Mouse (Mus musculus): ENCODE data around the gene Mndal. TPM values are rescaled to one million over a fixed set of nuclear protein-coding genes. Genes with fewer than 3 reads are reported as not detected.
"Not testable (repeated sequence)": the region's sequence is repeated elsewhere in the genome, so short reads cannot be mapped to it uniquely, and the experiment has no call there.

Mndal gene
- polyA plus RNA-seq, 1 experiment from 2014 or later, result 2.4 TPM

GRCm38 (mm10) chr1:173941522-173941921 lies 769 bp downstream of the Mndal start:
- 74% methylated on average over 2 of the region's 2 CpGs for WGBS (ENCODE audit: insufficient replicate concordance)
- H3K9me3 ChIP-seq (replicated peaks); H3K9ac ChIP-seq; H3K4me1 ChIP-seq; H3K4me3 ChIP-seq; ATAC-seq; H3K36me3 ChIP-seq; H3K4me2 ChIP-seq; H3K27ac ChIP-seq; H3K27me3 ChIP-seq (replicated peaks): not testable (repeated sequence)

DNA sequence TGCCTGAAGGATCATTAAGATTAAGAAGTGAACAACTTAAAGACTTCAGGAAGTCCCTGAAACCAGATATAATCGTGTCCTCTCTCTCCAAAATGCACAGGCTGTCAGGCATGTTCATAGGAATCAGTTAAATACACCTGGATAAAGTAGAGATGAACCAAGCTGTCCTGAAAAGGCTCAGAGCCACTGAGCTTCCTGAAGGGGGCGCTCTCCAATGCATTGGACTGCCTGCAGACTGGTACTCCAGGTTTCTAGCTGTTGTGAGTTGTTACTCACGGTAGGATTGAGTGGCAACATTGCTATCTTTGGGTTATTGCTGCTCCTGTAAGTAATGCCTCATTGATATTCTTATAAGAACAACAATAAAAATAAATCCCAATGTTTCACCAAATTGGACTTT lies 23.0 kb downstream of the Mndal start:
- not testable (repeated sequence) for H3K27ac ChIP-seq; H3K27me3 ChIP-seq (replicated peaks); H3K4me2 ChIP-seq; ATAC-seq; H3K4me3 ChIP-seq; H3K36me3 ChIP-seq; H3K9me3 ChIP-seq (replicated peaks); H3K9ac ChIP-seq; H3K4me1 ChIP-seq
- 41% methylated on average over 3 of the region's 3 CpGs for WGBS (ENCODE audit: insufficient replicate concordance)

DNA sequence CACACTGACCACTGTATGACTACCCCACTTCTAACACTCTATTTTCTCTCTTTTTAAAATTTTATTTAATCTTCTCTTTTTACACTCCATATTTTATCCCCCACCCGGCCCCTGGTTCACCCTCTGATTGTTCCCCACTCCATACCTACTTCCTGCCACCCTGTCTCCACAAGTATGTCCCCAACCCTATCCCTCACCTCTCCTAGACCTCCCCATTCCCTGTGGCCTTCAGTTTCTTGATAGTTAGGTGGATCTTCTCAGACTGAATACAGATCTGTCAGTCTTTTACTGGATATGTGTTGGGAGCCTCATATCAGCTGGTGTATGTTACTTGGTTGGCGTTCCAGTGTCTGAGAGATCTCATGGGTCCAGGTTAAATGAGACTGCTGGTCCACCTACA lies 27.7 kb downstream of the Mndal start:
- no peak for ATAC-seq
- 61% methylated on average over 2 of the region's 2 CpGs for WGBS (ENCODE audit: insufficient replicate concordance)
- no peak overlapping the region for H3K4me3 ChIP-seq
- no peaks in the 10 kb centered on the region for H3K27me3 ChIP-seq (replicated peaks)
- H3K9me3 ChIP-seq (replicated peaks), result no peaks in the 10 kb centered on the region
- H3K36me3 ChIP-seq, result no peaks in the 10 kb centered on the region
- H3K4me1 ChIP-seq, result no peaks in the 10 kb centered on the region
- H3K27ac ChIP-seq, result no peak overlapping the region
- no peak overlapping the region for H3K9ac ChIP-seq
- H3K4me2 ChIP-seq, result no peak overlapping the region

- not testable (repeated sequence) for H3K27ac ChIP-seq; H3K4me2 ChIP-seq; H3K36me3 ChIP-seq; H3K27me3 ChIP-seq (replicated peaks); H3K4me3 ChIP-seq; ATAC-seq; H3K9me3 ChIP-seq (replicated peaks); H3K9ac ChIP-seq; H3K4me1 ChIP-seq
Observed at GRCm38 (mm10) chr1:173913256-173913791, 29.0 kb downstream of the Mndal start.

DNA sequence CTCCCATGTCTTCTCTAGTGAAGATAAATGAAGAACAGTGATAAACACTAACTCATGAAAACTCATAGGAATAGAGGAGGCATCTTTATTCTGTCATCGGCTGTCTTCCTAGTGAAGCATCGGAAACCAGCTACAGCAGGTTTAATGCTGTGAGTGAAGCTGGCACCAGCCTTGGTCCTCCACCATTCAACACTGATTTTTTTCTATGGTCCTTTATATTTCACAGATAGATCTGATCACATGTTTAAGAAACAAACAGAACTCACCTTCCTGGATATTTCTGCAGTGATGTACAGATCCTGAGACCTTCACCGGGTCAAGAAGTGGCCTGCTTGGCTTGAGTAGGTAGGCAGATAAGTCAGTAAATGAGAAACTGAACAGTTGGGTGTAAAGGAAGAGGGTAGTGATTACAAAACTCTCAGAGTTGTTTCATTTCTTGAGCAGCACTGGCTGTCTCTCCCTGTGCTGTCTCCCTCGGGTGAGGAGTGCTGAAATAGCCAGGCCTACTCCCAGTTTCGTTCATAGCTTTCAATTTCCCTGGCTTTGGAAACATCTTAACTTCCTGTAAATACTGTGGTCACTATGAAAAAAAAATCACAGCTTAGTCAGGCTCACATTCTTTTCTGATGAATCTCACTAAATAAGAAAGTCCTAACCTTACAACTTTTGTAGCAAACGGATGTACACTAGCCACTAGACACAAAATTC lies 29.6 kb downstream of the Mndal start, which contains the start of gene Ifi211:
Gene Ifi211, minus strand, starts transcription at position 499 of the 708 bp plus-strand sequence.
- WGBS (ENCODE audit: insufficient replicate concordance), result 64% methylated on average over 6 of the region's 6 CpGs
- not testable (repeated sequence) for H3K4me1 ChIP-seq; H3K4me3 ChIP-seq; H3K36me3 ChIP-seq; H3K9me3 ChIP-seq (replicated peaks); ATAC-seq; H3K27me3 ChIP-seq (replicated peaks); H3K4me2 ChIP-seq; H3K9ac ChIP-seq; H3K27ac ChIP-seq

GRCm38 (mm10) chr1:173911808-173912464 lies 30.4 kb downstream of the Mndal start:
- no peak overlapping the region for H3K4me2 ChIP-seq
- ATAC-seq, result no peak
- H3K27ac ChIP-seq, result no peak overlapping the region
- no peaks in the 10 kb centered on the region for H3K27me3 ChIP-seq (replicated peaks)
- no peak overlapping the region for H3K9ac ChIP-seq
- H3K36me3 ChIP-seq, result no peaks in the 10 kb centered on the region
- no peaks in the 10 kb centered on the region for H3K9me3 ChIP-seq (replicated peaks)
- no peak overlapping the region for H3K4me3 ChIP-seq
- WGBS (ENCODE audit: insufficient replicate concordance), result 62% methylated on average over 2 of the region's 2 CpGs
- no peaks in the 10 kb centered on the region for H3K4me1 ChIP-seq

- H3K9ac ChIP-seq, H3K4me3 ChIP-seq: not testable (repeated sequence)
Observed at GRCm38 (mm10) chr1:173908390-173908789, 33.9 kb downstream of the Mndal start.

GRCm38 (mm10) chr1:173905885-173906284 lies 36.4 kb downstream of the Mndal start:
- 68% methylated on average over 4 of the region's 4 CpGs for WGBS (ENCODE audit: insufficient replicate concordance)
- not testable (repeated sequence) for H3K27ac ChIP-seq

More at GRCm38 (mm10) chr1:173908390-173908789, 33.9 kb downstream of the Mndal start:
- not testable (repeated sequence) for H3K27ac ChIP-seq; H3K4me2 ChIP-seq; H3K27me3 ChIP-seq (replicated peaks); H3K9me3 ChIP-seq (replicated peaks); ATAC-seq; H3K36me3 ChIP-seq; H3K4me1 ChIP-seq

DNA sequence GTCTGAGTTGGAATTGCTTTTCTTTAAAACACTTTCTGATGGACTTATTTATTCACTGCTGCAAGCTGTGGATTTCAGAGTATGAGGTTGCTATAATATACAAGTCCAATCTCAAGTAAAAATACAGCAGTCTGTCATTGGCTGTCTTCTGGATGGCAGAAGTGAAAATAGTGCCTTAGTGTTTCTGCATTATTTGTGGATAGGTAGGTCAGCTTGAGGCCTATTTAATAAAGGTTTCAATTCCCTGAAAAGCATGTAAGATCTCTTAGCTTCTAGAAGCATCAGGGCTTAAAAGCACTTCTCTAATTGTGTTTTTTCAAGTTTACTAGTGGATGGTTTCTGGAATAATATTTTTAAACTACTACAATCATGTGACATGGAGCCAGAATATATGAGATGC lies 52.5 kb downstream of the Mndal start:
- not testable (repeated sequence) for H3K27me3 ChIP-seq (replicated peaks); H3K9me3 ChIP-seq (replicated peaks); ATAC-seq

More at GRCm38 (mm10) chr1:173905885-173906284, 36.4 kb downstream of the Mndal start:
- H3K4me1 ChIP-seq; ATAC-seq; H3K36me3 ChIP-seq; H3K9ac ChIP-seq; H3K4me3 ChIP-seq; H3K4me2 ChIP-seq; H3K9me3 ChIP-seq (replicated peaks); H3K27me3 ChIP-seq (replicated peaks): not testable (repeated sequence)

GRCm38 (mm10) chr1:173887026-173887787 lies 55.1 kb downstream of the Mndal start:
- H3K27ac ChIP-seq; H3K4me2 ChIP-seq; H3K4me3 ChIP-seq; H3K9ac ChIP-seq; ATAC-seq; H3K36me3 ChIP-seq; H3K9me3 ChIP-seq (replicated peaks); H3K27me3 ChIP-seq (replicated peaks); H3K4me1 ChIP-seq: not testable (repeated sequence)
- WGBS (ENCODE audit: insufficient replicate concordance), result 50% methylated on average over 1 of the region's 2 CpGs

More for the DNA sequence above, 52.5 kb downstream of the Mndal start:
- not testable (repeated sequence) for H3K4me2 ChIP-seq, H3K4me1 ChIP-seq, H3K36me3 ChIP-seq, H3K4me3 ChIP-seq, H3K27ac ChIP-seq, H3K9ac ChIP-seq

DNA sequence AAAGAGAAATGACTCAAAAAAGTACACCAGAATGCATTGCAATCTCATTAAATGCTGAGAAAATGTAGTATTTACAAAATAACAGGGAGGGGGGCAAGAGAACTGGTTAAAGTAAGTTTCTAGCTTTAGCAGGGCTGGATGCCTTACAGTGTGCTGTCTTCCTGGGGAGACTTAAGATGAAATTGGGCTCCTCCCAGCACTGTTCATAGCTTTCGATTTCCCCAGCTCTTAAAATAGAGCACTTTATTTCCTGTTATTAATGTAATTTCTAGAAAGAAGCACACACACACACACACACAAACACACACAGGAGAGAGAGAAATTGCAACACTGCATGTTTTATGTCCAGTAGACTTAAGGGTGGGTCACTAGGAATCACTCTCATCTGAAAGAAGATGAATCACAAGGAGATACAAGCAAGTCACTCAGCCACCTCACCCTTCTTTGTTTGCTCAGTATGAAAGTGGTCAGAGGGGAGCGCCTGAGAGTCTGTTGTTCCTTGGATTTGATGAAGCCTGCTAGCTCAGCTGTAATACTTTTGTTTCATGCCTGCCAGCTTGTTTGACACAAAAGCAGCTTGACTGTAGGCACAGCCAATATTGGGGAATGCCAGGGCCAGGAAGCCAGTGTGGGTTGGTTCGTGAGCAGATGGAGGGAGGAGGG lies 62.2 kb downstream of the Mndal start:
- not testable (repeated sequence) for H3K4me2 ChIP-seq, ATAC-seq
- WGBS (ENCODE audit: insufficient replicate concordance), result 63% methylated on average over 3 of the region's 3 CpGs

More for the DNA sequence above, 62.2 kb downstream of the Mndal start:
- not testable (repeated sequence) for H3K27ac ChIP-seq; H3K27me3 ChIP-seq (replicated peaks); H3K4me3 ChIP-seq; H3K36me3 ChIP-seq; H3K4me1 ChIP-seq; H3K9me3 ChIP-seq (replicated peaks); H3K9ac ChIP-seq

Data from liver, embryonic 12.5 days (tissue).